Mouse (Mus musculus) urinary bladder, adult 18-20 months (tissue): ENCODE measurements around the gene Pak6.
A peak's percentile ranks its signal among the peaks of the same experiment; 100 is the strongest.

Experiments used
- DNase-seq, 2 experiments: peaks; one replicate each; pipeline ENCODE4 v3.0.0; 2022; ENCODE audit warnings: low spot score in 2 of 2, mixed read lengths in 2 of 2

The Pak6 gene

DNA sequence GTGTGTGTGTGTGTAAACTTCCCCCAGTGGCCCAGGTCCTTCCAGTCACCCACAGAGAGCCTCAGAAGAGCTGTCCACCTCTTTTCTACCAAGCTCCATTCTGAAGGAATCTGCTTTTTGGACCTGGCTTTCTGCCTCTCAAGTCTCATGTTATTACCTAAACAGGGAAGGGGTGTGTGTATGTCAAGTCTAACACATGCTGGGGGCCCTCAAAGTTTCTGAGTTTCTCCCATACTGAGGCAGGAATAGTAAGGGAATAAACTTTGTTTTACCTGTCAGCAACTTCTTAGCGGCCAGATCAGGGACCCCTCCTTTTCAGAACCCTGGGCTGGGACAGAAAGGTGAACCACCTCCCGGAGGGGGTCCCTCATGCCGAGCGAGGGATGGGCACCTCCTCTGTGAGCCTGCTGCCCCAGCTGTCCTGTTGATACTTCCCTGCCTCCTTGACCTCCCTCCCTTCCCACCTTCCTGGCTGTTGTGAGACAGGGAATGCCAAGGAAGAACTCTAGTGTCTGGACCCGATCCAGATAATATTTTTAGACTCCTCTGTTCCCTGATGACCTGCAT, 34.3 kb downstream of the Pak6 start:
- no peak for DNase-seq

DNA sequence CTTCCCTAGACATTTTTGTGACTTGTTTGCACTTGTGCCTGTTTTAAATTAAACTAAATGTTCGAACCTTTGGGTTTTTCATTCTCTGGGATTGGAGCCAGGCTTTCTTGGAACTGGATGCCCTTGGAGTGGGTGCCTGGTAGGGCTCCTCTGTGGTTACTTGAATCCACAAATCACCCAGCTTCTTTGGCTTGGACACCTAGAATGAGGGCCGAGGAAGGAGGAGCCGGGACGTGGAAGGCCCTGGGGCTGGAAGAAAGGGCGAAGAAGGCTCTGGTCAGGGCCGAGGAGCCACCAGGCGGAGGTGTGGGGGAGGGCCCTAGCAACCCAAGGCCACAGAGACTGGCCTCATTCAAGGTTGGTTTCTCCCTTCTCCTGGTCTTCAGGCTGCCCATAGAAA, 34.9 kb downstream of the Pak6 start:
- DNase-seq, result no peak

DNA sequence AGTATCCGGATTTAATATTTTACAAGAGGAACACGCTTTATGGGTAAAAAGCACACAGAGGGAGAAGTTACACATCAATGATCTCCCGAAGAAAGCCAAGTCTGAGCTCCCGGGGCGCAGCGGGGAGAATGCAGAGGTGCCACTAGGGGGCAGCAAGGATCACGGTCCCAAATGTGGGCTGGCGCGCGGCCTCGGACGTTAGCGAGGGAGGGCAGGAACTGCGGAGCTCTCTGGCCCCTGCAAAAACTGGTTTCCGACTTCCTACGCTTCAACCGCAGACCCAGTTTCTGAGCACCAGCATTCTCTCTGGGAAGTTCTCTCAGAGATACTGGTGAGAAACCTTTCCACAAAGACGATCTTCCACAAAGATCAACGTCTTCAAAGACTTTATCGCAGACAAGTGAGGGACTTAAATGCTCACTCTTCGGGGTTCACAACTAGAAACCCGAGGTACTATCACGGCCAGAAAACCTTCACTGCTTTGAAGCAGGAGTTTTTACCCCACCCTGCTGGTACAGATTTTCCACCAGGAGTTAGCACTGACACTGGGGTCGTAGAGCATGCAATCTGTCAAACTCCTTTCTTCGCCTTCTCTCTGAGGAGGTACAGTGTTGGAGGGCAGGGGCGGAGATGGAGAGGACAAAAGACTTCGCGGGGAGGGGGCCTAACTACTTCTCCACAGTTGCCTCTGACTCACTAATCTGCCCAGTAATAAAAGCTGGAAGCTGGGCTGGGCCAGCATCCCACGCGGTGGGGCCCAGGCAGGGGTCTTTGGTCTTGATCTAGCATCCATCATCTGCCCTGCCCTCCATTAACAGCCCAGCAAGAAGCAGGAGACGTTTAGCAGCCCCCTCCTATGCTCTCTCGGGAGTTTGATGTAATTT, 37.3 kb downstream of the Pak6 start:
- peak; percentile 72 to 73 for DNase-seq

DNA sequence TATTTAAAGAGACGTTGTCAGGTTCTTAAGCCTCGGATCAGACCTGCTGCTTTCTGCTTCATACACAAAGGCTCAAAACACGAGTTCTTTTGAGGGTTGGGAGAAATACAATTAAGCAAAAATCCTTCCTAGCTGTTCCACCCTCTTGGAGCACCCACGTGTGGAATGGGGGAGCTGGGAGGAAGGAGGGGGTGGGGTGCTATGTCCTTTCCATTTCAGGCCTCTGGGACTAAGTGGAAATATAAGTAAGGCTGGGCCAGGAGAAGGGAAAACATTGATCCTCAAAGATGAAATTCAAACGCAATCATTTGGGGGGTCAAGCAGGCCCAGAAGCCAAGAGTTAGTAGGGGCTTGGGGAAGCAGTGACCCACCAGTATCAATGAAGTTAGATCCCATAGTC, 38.1 kb downstream of the Pak6 start:
- DNase-seq, result no peak

DNA sequence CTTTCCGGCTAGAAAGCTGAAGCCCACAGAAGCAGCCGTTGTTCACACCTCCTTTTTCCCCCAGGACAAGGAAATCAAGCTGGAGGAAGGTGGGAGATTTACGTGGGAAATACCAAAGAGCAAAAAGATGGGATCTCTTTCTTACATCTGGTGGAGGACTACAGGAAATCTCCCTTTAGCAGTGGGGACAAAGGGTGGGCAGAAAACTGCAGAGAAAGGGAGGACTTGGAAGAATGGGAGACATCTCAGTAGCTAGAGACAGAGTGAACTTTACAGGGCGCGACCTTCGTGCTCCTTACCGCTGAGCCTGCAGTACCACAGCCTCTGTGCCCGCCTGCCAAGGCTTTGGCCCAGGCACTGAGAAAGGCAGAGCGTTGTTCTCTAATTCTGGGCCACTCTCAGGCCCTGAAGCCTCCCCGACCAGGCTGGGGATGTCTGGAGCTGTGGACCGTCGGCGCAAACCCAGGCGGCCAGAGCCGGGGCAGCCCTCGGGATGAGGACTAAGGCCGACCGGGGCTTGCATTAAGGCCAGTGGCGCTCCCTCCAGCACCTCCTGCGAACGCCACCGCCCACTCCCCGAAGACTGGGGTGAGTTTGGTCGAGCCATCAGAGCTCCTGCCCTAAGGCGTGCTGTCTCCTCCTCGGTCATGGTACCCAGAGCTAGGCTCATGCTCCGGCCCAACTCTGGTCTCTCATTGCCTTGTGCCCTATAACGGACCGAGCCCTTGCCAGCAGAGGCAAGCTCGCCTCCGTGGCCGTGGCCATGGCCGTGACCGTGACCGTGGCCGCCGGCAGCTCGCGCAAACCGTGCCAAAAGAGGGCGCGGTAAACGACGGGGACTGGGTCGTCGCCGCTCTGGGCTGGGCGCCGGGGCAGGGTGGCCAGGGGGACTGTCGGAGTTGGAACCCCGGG, 39.1 kb downstream of the Pak6 start:
- peak in 1 of 2 experiments; percentile 44 for DNase-seq

DNA sequence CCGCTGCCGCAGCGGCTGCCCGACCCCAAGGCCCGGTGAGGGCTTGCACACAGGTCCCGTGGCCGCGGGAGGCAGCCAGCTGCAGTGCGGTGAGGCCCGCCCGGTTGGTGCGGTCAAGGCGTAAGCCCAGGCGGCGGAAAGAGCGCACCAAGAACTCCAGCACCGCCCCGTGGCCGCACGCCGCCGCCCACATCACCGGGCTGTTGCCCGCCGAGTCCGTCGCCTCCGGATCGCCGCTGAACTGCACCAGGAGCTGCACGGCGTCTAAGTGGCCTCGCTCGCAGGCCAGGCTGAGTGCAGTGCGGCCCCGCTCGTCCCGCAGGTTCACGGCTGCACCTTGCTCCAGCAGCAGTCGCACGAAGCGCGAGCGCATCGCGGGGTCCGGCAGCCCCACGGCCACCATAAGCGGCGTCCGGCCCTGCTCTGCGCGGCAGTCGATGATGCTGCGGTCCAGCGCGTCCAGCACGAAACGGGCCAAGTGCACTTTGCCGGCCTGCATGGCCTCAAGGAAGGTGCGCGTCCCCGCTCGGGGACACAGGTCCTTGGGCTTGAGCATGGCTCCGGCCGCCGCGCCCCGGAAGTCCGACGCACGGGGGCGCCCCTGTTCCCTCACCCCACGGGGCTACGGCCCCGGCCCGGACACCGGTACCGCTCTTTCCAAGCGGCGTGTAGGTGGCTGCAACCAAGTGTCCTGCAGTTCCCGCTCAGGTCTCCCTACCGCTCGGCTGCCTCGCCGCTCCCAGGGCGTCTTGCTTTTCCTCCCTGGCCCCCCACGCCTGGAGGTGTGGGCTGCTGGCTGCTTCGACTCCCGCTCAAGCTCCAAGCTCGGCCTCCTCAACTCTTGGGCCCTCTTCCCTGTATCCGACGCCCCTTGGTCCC, 40.0 kb downstream of the Pak6 start:
- DNase-seq, result peak in 1 of 2 experiments; percentile 56

DNA sequence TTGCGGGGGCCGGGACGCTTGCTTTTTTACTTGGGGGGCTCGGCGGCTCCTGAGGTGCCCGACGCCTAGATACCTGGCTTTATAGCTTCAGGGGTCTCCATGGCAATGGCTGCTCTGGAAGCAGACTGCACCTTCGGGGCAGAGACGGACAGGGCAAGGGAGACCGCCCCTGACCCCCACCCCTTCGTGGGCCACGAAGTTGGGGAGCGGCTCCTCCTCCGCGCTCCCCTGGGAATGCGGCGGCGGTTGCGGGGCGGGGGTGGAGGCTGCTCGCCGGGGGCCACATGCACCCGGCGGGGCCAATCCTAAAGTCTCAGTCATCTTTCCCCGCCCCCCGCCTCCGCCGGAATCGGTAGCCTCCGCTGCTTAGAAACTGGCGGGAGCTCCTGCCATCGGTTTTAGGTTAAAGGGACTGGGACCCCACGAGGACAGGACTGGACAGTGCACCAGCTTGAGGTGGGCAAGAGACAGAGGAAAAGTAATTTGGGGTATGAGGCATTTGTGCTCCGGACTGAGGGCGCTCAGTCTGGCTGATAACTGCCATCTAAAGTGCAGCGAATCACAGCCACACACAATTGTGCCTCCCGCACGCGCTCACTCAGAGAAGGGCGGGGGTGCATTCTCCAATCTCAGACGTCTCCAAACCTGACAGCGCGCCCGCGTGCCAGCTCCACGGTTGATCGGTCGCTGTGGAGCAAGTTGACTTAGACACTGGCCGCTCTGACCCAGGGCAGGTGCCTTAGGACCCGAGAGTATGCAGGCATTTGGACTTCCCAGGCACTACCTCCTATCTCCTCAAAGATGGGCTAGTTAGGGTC, 41.0 kb downstream of the Pak6 start, which contains the start of gene Ankrd63:
Gene Ankrd63, minus strand, starts transcription at position 51 of the 818 bp plus-strand sequence.
- no peak for DNase-seq

DNA sequence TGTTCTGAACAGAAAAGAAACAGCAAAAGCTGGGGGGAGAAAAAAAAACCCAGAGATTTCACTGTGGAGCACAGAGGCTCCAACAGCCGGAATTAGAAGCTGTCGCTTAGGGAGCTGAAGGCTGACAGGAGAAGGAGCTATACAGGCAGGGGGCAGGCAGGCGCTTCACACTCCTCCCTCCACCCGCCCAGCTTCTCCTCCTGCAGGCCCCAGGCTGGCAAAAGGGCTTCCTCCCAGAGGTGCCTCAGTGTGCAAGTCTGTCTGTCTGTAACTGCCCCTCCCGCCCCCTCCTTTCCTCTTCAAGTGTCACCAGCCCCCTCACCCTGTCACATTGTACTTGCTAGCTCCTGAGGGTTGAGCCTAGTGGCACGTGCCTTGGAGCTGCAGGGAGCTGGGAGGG, 43.3 kb downstream of the Pak6 start:
- no peak for DNase-seq

DNA sequence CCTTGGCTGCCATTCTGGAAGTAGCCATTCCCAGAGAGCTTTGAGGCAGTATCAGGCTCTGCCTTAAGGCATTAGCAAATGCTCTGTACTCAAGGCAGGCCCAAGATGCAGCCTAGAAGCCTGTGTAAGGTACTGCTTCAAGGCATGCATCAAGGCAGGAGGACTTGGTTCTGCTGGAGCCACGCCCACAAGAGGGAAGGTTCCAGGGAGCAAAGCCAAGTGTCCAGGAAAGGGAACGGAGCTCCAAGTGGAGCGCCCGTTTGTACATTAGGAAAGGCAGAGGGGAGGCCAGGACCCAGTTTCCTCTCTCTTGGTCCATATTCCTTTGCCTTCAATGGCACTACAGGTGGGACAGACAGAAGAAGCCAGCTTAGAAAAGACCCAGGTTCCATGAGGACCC, 45.4 kb downstream of the Pak6 start:
- no peak for DNase-seq

DNA sequence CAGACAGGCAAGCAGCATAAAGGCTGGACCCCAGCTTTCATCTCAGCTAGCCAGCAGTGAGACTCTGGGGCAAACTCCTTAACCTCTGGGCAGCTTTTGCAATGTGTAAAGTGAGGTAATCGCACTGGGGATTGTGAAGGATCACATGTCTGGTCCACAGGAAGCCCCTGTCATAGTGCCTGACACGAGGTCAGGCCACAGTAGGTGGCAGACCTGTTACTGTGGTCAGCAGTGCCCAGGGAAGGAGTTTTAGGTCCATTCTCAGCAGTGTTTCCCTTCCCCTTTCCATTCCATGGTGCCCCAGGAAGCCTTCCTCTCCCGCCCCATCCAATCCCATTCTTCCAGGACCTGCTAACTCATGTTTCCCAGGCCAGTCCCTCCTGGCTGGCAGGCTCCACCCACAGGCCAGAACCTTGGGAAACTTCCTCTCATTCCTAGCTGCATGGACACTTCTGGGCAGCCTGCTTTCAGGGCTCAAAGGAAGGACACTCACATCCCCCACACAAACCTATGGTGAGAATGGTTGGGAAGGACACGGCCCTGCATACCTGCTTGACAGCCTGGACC, 46.6 kb downstream of the Pak6 start:
- DNase-seq, result no peak

DNA sequence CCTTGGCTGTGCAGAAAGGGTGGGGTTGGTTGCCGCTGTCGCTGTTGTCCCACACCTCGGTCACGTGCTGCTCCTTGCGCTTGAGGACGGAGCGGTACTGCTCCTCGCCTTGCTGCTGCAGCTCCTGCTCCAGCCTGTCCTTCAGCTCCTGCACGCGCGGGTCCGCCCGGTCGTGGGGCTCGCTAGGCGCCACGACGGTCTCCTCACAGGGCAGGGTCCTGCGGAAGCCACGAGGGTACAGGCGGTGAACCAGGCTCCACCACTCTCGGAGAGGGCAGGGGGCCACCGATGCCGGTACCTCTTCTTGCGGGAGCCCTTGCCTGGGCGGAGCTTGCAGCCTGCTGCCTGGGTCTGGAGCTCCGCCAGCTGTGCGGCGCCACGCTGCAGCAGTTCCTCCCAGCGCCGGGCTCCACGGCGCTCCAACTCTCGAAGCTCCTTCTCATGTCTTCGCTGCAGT, 48.0 kb downstream of the Pak6 start:
- peak in 1 of 2 experiments; percentile 50 for DNase-seq

DNA sequence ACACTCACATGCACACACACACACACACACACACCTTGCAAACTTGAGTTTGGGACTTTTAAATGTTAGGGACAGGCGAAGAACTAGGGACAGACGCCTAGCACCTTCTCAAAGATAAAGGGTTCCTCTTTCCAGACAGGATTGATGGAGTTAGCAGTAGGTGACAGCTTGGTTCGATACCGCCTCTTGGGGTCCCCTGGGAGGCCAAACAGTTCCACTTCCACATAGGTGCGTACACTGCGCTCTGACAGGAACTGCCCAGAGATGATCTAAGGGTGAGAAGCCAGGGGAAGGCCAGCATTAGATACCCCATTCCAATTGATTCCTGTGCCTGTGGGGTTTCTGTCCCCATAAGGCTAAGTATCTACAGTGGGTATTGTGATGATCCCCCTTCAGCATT, 50.5 kb downstream of the Pak6 start:
- DNase-seq, result no peak

DNA sequence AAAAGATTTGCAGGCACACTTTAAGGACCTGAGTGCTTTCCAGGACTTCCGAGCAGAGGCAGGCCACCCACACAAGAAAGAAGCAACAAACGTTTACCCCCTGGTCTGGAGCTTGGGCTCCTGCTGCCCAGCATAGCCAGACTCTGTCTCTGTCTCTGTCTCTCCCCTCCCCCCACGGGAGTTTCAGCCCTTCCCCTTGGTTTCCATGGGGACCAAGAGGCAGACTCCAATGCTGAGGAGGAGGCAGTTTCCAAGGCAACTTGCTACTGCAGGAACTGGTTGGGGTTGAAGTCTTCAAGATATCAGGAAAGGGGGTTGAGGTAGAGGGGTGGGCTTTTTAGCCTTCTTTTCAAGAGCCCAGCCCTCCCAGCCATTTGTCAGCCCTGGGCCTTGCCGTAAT, 51.1 kb downstream of the Pak6 start:
- DNase-seq, result no peak

DNA sequence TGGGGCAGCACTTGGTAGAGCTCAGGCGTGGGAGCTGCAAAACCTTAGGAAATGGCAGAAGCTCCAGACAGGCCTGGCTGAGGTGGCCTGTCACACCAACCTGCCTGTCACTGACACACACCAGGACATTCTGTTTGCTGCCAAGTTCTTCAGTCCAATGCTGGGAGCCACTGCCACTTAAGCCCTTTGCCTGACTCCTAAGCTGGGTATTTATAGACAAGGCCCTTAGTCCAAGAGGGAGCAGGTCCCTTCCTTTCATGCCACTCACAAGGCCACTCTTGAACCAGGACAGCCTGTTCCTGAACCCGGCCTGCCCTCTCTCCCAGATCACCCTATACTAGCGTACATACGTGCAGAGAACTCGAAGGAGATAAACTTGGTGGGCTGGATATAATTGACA, 53.6 kb downstream of the Pak6 start:
- no peak for DNase-seq

DNA sequence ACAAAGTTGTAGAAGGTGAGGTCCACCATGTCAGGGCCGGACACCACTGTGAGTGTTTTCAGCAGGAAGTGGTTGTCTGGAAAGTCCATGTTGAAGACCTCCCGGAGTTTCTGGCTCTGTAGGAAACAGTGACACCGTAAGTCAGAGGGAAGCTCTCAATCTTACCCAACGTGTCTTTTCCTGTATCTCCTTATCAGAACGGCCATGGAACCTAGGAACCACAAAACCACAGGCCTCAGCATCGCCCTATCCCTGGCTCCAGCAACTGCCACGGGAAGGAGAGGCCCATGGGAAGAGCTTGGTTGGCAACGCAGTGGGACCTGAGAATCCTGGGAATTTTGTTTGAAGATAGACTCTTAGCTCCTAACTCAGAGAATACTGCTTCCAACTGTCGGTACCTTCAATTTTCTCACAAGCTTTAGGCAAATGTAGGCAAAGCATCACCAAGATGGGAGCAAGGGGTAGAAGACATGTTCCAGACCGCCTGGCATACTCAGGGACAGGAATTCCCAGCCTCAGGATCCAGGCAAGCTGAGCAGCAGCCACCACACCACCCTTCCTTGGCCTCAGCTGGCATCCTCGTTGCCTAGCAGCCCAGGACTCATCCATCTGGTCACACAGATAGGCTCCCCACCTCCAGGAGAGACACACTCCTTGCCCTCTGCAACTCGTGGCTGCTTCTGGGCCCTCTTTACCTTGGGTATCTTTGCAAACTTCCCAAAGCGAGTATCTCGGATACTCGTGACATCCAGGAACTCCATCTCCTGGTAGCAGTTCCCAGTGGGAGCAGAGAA, 60.8 kb downstream of the Pak6 start:
- DNase-seq, result no peak

DNA sequence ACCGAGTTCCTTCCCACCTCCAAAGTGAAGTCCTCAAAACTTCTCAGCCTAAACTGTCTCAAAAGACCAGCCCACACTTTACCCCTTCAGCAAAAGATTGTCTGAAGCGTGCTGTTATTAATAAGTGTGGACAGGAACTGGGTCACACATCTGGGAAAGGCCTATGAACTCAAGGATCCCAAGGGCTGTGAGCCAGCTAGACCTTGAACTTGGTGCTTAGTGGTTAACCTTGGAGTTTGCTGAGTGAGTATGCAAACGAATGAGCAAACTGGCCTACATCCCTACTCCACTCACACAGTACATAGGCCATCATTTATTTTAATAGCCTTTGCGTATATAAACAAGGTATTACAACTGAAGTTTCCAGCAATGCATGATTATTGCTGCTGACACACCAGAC, 62.4 kb downstream of the Pak6 start:
- DNase-seq, result no peak

DNA sequence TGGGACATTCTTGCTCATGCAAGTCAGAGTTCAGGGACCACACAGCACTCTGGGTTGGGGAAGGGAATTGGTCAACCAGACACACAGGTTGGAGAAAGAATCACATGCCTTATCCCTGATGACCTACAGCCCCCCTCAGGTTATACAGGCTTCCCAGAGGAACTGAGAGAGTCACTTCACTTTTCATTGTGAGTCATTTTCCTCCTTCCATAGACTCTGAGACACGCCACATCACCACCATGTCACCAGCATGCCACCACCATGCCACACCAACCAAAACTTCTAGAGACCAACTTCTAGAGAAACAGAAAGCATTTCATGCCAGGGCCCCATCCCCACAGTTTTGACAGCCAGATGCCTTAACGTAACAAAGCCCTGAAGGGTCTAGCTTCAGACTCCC, 63.8 kb downstream of the Pak6 start:
- DNase-seq, result no peak

DNA sequence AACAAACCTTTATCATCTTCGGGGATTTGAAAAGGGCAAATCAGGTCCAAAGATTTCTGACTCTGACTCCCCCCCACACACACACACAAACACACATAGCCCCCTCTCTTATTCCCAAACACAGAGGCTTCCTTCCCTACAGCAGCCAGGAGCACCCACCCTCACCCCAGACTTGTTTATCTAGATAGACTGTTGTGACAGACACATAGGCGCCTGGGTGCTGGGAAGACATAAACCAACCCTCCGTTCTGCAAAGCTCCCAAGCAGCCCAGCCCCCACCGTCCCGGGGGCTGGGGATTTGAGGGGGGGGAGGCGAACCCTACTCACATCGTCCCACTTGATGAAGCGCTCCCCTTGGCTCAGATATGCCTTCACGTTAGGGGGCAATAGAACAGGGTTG, 64.8 kb downstream of the Pak6 start:
- DNase-seq, result no peak

DNA sequence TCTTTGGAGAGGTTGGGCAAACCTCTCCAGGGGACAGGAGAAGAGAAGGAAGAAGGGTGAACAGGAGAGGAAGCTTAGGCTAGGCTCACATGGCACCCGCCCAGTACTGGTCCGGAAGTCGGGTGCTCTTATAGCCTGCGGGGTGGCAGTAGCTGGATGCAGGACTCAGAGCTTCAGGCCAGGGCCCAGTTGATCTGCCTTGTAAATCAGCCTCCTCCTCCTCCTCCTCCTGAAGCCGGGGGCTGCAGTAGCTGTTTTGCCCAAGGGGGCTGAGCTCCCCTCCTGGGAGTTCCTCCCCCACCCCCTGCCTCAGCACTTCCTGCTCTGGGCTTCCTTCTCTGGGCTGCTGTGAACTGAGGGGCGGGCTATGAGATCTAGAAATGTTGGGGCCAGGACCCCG, 65.2 kb downstream of the Pak6 start, which contains the start of gene Plcb2:
Gene Plcb2, minus strand, starts transcription at position 102 of the 400 bp plus-strand sequence.
- DNase-seq, result no peak
